30 mouse cellular contexts compared by ENCODE assay signal in genomic region chr5:124847014-124847413, GRCm38 (mm10). TPM values are rescaled to one million over a fixed set of nuclear protein-coding genes. Genes with fewer than 3 reads are reported as not detected.
DNase-seq lines count a peak whose midpoint lies in the region; ATAC-seq and TF ChIP-seq lines count a peak whose summit lies in the region.
"Had no signal": no experiment of that assay in that cellular context is flagged by ENCODE, and none has a peak within 500 bp of the region (broad histone marks: within the 10 kb centered on the region; RNA-seq: fewer than 3 reads in every experiment).

No protein-coding gene starts in this region.

- H3K4me2 ChIP-seq in lung, postnatal 0 days (replicated peaks; ENCODE audit: low read depth, low read length) = no peak overlapping the region
- H3K4me2 ChIP-seq: heart, embryonic 12.5 days; hindbrain, embryonic 14.5 days; kidney, embryonic 15.5 days; limb, embryonic 13.5 days; liver, embryonic 11.5 days; lung, embryonic 15.5 days; stomach, embryonic 15.5 days had no signal

- DNase-seq in lung, postnatal 0 days (ENCODE audit: low spot score) = no peak
- DNase-seq in lung, postnatal 36 days = no peak
- DNase-seq in embryonic facial prominence, embryonic 10.5 days (ENCODE audit: low spot score) = peak; percentile 37
- DNase-seq in fibroblast of lung, adult 2 months (ENCODE audit: low read depth) = peak; percentile 46
- DNase-seq in right cerebral cortex, postnatal 4 days = no peak
- DNase-seq in frontal cortex, postnatal 10 days (ENCODE audit: low spot score in 2 of 2) = no peak
- DNase-seq in heart, postnatal 36 days = no peak
- DNase-seq: adrenal gland, postnatal 10 days; cerebellum, adult 11 months; cerebellum, adult 9-11 months; gastrocnemius, adult 2 months; heart, adult 2 months; kidney, adult 11 months; kidney, postnatal 36 days; lung, postnatal 4 days; midbrain, embryonic 14.5 days; right cerebral cortex, postnatal 14 days had no signal

- H3K27ac ChIP-seq in lung, postnatal 0 days (ENCODE audit: low read length) = no peak overlapping the region
- no peak overlapping the region for H3K27ac ChIP-seq in embryonic facial prominence, embryonic 10.5 days (replicated peaks)
- H3K27ac ChIP-seq: gastrocnemius, adult 2 months; heart, adult 2 months; hindbrain, embryonic 14.5 days; kidney, embryonic 15.5 days; layer of hippocampus, adult 2 months; limb, embryonic 13.5 days; lung, embryonic 15.5 days; stomach, embryonic 15.5 days had no signal

- no peaks in the 10 kb centered on the region for H3K9me3 ChIP-seq in lung, postnatal 0 days (ENCODE audit: low read length)
- H3K9me3 ChIP-seq in embryonic facial prominence, embryonic 10.5 days = no peaks in the 10 kb centered on the region
- H3K9me3 ChIP-seq: heart, embryonic 12.5 days; kidney, embryonic 15.5 days; limb, embryonic 13.5 days; lung, embryonic 15.5 days; megakaryocyte, embryonic 14.5 days; stomach, embryonic 15.5 days had no signal

- intact Hi-C loops in heart, postnatal 36 days (cut with DNase I) = no loop called here

- 0 out of 2 replicates have a peak overlapping the region, but pooled peaks have one; percentile 5 for H3K9ac ChIP-seq in lung, postnatal 0 days (replicated peaks; ENCODE audit: low read depth)
- H3K9ac ChIP-seq: heart, embryonic 12.5 days; hindbrain, embryonic 14.5 days; kidney, embryonic 15.5 days; limb, embryonic 13.5 days; lung, embryonic 15.5 days; stomach, embryonic 15.5 days had no signal

- H3K4me1 ChIP-seq in lung, postnatal 0 days (ENCODE audit: insufficient read depth, low read depth, low read length) = no peaks in the 10 kb centered on the region; the same call in 1 of the 2 replicates
- peaks cover 26% of the 10 kb centered on the region for H3K4me1 ChIP-seq in embryonic facial prominence, embryonic 10.5 days
- H3K4me1 ChIP-seq: stomach, embryonic 15.5 days had no signal

- TF ChIP-seq EP300 in lung, postnatal 0 days (IDR thresholded peaks at IDR 0.05) = no peak

- H3K27me3 ChIP-seq in lung, postnatal 0 days (replicated peaks; ENCODE audit: insufficient read depth, low read length) = no peaks in the 10 kb centered on the region
- no peaks in the 10 kb centered on the region for H3K27me3 ChIP-seq in embryonic facial prominence, embryonic 10.5 days (replicated peaks; ENCODE audit: low read depth, poor library complexity, severe bottlenecking)
- H3K27me3 ChIP-seq: kidney, embryonic 15.5 days; limb, embryonic 13.5 days; lung, embryonic 15.5 days; megakaryocyte, embryonic 14.5 days; stomach, embryonic 15.5 days had no signal

- no peaks in the 10 kb centered on the region for H3K36me3 ChIP-seq in lung, postnatal 0 days (ENCODE audit: insufficient read depth, low read length)
- H3K36me3 ChIP-seq in embryonic facial prominence, embryonic 10.5 days (replicated peaks) = no peaks in the 10 kb centered on the region
- H3K36me3 ChIP-seq: heart, embryonic 12.5 days; kidney, embryonic 15.5 days; limb, embryonic 13.5 days; lung, embryonic 15.5 days; stomach, embryonic 15.5 days had no signal

- 77% methylated on average over 1 of the region's 1 CpGs for whole genome bisulfite sequencing in lung, postnatal 0 days
- WGBS in embryonic facial prominence, embryonic 10.5 days = 53% methylated on average over 1 of the region's 1 CpGs

- TF ChIP-seq CTCF in lung, postnatal 0 days (IDR thresholded peaks at IDR 0.05) = no peak

- H3K4me3 ChIP-seq in lung, postnatal 0 days (ENCODE audit: low read depth, low read length) = no peak overlapping the region
- no peak overlapping the region for H3K4me3 ChIP-seq in embryonic facial prominence, embryonic 10.5 days
- H3K4me3 ChIP-seq: gastrocnemius, adult 2 months; heart, adult 2 months; heart, embryonic 12.5 days; kidney, embryonic 15.5 days; layer of hippocampus, adult 2 months; limb, embryonic 13.5 days; lung, embryonic 15.5 days; megakaryocyte, embryonic 14.5 days; stomach, embryonic 15.5 days had no signal

- no peak for ATAC-seq in lung, postnatal 0 days
- ATAC-seq: CD4-positive, CD25-positive, alpha-beta regulatory T cell, adult 4 months; forebrain, embryonic 14.5 days; inflammation-experienced regulatory T-cells, adult 6 months had no signal

RNA-seq across cellular contexts. Expression of gene Ccdc92, which starts 15.2 kb away (rescaled TPM):
- polyA plus RNA-seq in lung, postnatal 0 days (2015; fragmentation: Nextera tagmentation; extraction: Ambion mirVana) = 9.8 and 10.7 TPM in 2 replicates
- polyA plus RNA-seq in embryonic facial prominence, embryonic 10.5 days (2016; fragmentation: Nextera tagmentation; extraction: Ambion mirVana) = 12.1 and 13.8 TPM in 2 replicates
- total RNA-seq in heart, postnatal 36 days (2021) = 1 to 10 TPM in 1 of 2 experiments, under 1 TPM in 1; 0.73 to 1.2 TPM
- total RNA-seq: hematopoietic stem cell, adult 5-6 weeks had no signal

RNA-seq across cellular contexts. Expression of gene Zfp664, which starts 15.5 kb away (rescaled TPM):
- polyA plus RNA-seq in lung, postnatal 0 days (2015; fragmentation: Nextera tagmentation; extraction: Ambion mirVana) = 79.5 and 90.5 TPM in 2 replicates
- polyA plus RNA-seq in embryonic facial prominence, embryonic 10.5 days (2016; fragmentation: Nextera tagmentation; extraction: Ambion mirVana) = 162 and 171 TPM in 2 replicates
- 10 to 100 TPM; 39.7 to 43.4 TPM for total RNA-seq in heart, postnatal 36 days (2021)

Comparison
In these comparisons a context has a peak if more than half of its experiments do, and no peak if none do; other contexts are left out.
1. DNase-seq: peak in embryonic facial prominence, embryonic 10.5 days (single experiment) and fibroblast of lung, adult 2 months (single experiment); none in lung, postnatal 0 days (single experiment), lung, postnatal 36 days (single experiment), right cerebral cortex, postnatal 4 days (single experiment), frontal cortex, postnatal 10 days (0 of 2) and heart, postnatal 36 days (0 of 2).